Mouse (Mus musculus): ENCODE results near the gene Ttc32. TPM values are rescaled to one million over a fixed set of nuclear protein-coding genes. Genes with fewer than 3 reads are reported as not detected.

Gene Ttc32
- 14.8 and 17.0 TPM in 2 replicates for polyA plus RNA-seq (2015; fragmentation: Nextera tagmentation; extraction: Ambion mirVana)

DNA sequence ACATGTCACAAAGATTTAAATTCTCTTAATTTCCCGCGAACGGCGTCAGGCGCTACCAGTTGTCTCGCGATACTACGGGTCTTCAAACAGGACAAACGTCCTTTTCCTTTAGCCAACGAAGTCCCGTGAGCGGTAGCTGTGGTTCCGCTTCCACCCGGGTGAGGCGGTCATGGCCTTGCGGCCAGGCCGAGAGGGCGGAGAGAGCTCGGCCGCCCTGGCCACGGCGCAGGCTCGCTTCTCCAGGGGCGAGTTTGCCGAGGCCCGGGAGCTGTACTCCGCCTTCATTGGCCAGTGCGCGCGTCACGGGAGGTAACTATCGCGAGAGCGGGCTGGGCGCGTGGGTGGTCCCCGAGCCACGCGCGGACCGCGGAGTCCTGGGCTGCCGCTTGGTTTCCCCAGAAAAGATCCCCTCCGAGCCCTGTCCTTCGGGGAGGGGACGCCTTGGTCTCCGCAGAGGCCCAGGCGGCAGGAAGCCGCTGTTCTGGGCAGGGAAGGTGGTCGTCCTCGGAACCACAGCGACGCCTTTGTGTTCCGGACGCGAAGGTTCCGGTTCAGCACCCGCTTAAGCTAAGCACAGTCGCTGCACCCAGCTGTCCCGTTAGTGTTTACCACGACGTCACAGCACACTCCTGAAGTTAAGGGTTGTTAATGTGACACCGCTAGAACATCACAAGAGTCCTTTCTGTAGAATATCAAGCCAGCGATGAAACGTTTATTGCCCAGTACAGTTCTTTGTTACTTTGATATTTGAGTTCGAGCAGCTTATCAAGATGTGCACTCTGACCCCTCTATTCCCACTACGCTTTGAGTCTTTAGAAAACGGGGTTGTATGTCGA is at the start of gene Ttc32:
TSS of gene Ttc32 (plus strand) at position 110 of the 836 bp plus-strand sequence.
- under 1% methylated on average over 69 of the region's 69 CpGs for WGBS (ENCODE audit: insufficient replicate concordance)
- Histone ChIP-seq H3K9me3 (replicated peaks) (no peaks in the 10 kb centered on the region), H3K27me3 (no peaks in the 10 kb centered on the region), H3K36me3 (no peaks in the 10 kb centered on the region), H3K27ac (peak within 1 kb of the TSS; percentile 90), H3K4me2 (peak within 1 kb of the TSS; percentile 82), H3K4me3 (replicated peaks) (peak within 1 kb of the TSS; percentile 67), H3K4me1 (replicated peaks) (peaks cover 11% of the 10 kb centered on the region; the same call in 1 of the 2 replicates), H3K9ac (peak within 1 kb of the TSS; percentile 81)
- ATAC-seq (ENCODE audit: low read depth): peak; percentile 90
- DNase-seq: peak; percentile 81

- no peak for ATAC-seq (ENCODE audit: low read depth)
- WGBS (ENCODE audit: insufficient replicate concordance): 56% methylated on average over 8 of the region's 8 CpGs
Observed at GRCm38 (mm10) chr12:8993231-8993630, 36.6 kb upstream of the Ttc32 start.

GRCm38 (mm10) chr12:8998318-8998717 is 31.5 kb upstream of the Ttc32 start:
- ATAC-seq (ENCODE audit: low read depth): no peak
- Histone ChIP-seq H3K4me2 (no peak overlapping the region), H3K4me3 (replicated peaks) (no peak overlapping the region), H3K27me3 (no peaks in the 10 kb centered on the region), H3K9me3 (replicated peaks) (no peaks in the 10 kb centered on the region), H3K4me1 (replicated peaks) (no peaks in the 10 kb centered on the region), H3K9ac (no peak overlapping the region), H3K36me3 (no peaks in the 10 kb centered on the region), H3K27ac (no peak overlapping the region)
- no peak for DNase-seq
- 50% methylated on average over 4 of the region's 4 CpGs for whole genome bisulfite sequencing (ENCODE audit: insufficient replicate concordance)

More at GRCm38 (mm10) chr12:8993231-8993630, 36.6 kb upstream of the Ttc32 start:
- Histone ChIP-seq H3K4me2 (no peak overlapping the region), H3K9me3 (replicated peaks) (no peaks in the 10 kb centered on the region), H3K36me3 (no peaks in the 10 kb centered on the region), H3K27ac (no peak overlapping the region), H3K9ac (no peak overlapping the region), H3K4me3 (replicated peaks) (no peak overlapping the region), H3K4me1 (replicated peaks) (no peaks in the 10 kb centered on the region), H3K27me3 (no peaks in the 10 kb centered on the region)
- no peak for DNase-seq

GRCm38 (mm10) chr12:9002038-9002648 is 27.7 kb upstream of the Ttc32 start:
- Histone ChIP-seq H3K27me3 (no peaks in the 10 kb centered on the region), H3K4me2 (no peak overlapping the region), H3K4me1 (replicated peaks) (no peaks in the 10 kb centered on the region), H3K36me3 (no peaks in the 10 kb centered on the region), H3K4me3 (replicated peaks) (no peak overlapping the region), H3K9ac (no peak overlapping the region), H3K27ac (no peak overlapping the region), H3K9me3 (replicated peaks) (no peaks in the 10 kb centered on the region)
- no peak for ATAC-seq (ENCODE audit: low read depth)
- DNase-seq: no peak
- WGBS (ENCODE audit: insufficient replicate concordance): 12% methylated on average over 5 of the region's 5 CpGs

- DNase-seq: no peak
- Histone ChIP-seq H3K27me3 (no peaks in the 10 kb centered on the region), H3K27ac (no peak overlapping the region), H3K4me3 (replicated peaks) (no peak overlapping the region), H3K4me2 (no peak overlapping the region), H3K4me1 (replicated peaks) (no peaks in the 10 kb centered on the region), H3K9me3 (replicated peaks) (no peaks in the 10 kb centered on the region), H3K9ac (no peak overlapping the region), H3K36me3 (no peaks in the 10 kb centered on the region)
- WGBS (ENCODE audit: insufficient replicate concordance): 27% methylated on average over 4 of the region's 4 CpGs
- no peak for ATAC-seq (ENCODE audit: low read depth)
Observed at GRCm38 (mm10) chr12:9007146-9007545, 22.7 kb upstream of the Ttc32 start.

DNA sequence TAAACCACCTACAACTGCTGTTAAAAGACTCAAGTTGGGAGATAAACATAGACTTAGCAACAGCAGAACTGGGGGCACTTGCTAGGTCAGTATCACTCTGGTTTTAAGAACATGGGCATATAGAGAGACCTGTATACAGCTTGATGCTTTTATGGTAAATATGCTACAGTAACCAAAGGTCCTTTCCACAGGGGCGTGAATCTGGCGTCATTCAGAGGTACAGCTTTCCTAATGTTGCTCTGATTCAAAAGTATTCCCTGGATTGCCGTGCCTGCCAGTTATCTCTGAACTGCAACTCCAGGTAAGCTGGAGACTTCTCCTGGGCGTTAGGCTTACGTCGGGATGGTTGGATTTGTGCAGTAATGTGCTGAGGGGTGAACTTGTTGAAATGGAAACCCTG is 22.0 kb upstream of the Ttc32 start:
- H3K27me3 ChIP-seq: no peaks in the 10 kb centered on the region
- no peak overlapping the region for H3K27ac ChIP-seq
- no peaks in the 10 kb centered on the region for H3K9me3 ChIP-seq (replicated peaks)
- no peaks in the 10 kb centered on the region for H3K4me1 ChIP-seq (replicated peaks)
- no peak overlapping the region for H3K4me2 ChIP-seq
- DNase-seq: no peak
- H3K36me3 ChIP-seq: no peaks in the 10 kb centered on the region
- H3K9ac ChIP-seq: no peak overlapping the region
- no peak for ATAC-seq (ENCODE audit: low read depth)
- 72% methylated on average over 6 of the region's 6 CpGs for WGBS (ENCODE audit: insufficient replicate concordance)
- no peak overlapping the region for H3K4me3 ChIP-seq (replicated peaks)

DNA sequence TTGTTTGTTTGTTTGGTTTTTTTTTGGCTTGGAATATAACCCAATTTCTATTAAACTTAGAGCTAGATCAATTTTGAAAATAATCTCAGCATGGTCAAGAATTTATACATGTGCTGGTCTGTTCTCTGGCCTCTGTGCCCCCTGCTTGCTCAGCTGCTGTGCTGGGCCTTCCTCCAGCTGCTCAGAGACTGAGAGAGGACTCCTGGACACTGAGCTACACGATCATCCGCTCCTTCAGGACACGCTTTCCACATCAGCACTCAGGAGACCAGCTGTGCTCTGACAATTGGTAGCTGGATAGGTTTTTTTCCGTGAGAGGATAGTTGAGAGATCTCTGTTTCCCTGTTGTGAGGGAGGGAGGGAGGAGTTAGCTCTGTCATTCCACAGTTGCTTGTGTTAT is 19.5 kb upstream of the Ttc32 start:
- WGBS (ENCODE audit: insufficient replicate concordance): 56% methylated on average over 4 of the region's 4 CpGs
- Histone ChIP-seq H3K36me3 (no peaks in the 10 kb centered on the region), H3K4me1 (replicated peaks) (no peaks in the 10 kb centered on the region), H3K27ac (no peak overlapping the region), H3K4me3 (replicated peaks) (no peak overlapping the region), H3K9me3 (replicated peaks) (no peaks in the 10 kb centered on the region), H3K9ac (no peak overlapping the region), H3K4me2 (no peak overlapping the region), H3K27me3 (no peaks in the 10 kb centered on the region)
- no peak for ATAC-seq (ENCODE audit: low read depth)
- no peak for DNase-seq

- no peaks in the 10 kb centered on the region for H3K27me3 ChIP-seq
- no peak overlapping the region for H3K9ac ChIP-seq
- ATAC-seq (ENCODE audit: low read depth) (no peak), DNase-seq (no peak)
- H3K9me3 ChIP-seq (replicated peaks): no peaks in the 10 kb centered on the region
- no peak overlapping the region for H3K27ac ChIP-seq
- no peaks in the 10 kb centered on the region for H3K36me3 ChIP-seq
- H3K4me3 ChIP-seq (replicated peaks): no peak overlapping the region
- H3K4me2 ChIP-seq: no peak overlapping the region
- no peaks in the 10 kb centered on the region for H3K4me1 ChIP-seq (replicated peaks)
- 76% methylated on average over 9 of the region's 9 CpGs for WGBS (ENCODE audit: insufficient replicate concordance)
Observed at GRCm38 (mm10) chr12:9016376-9016775, 13.4 kb upstream of the Ttc32 start.

- ATAC-seq (ENCODE audit: low read depth) (no peak), DNase-seq (no peak)
- Histone ChIP-seq H3K27me3 (no peaks in the 10 kb centered on the region), H3K9me3 (replicated peaks) (no peaks in the 10 kb centered on the region), H3K36me3 (no peaks in the 10 kb centered on the region), H3K27ac (no peak overlapping the region), H3K4me1 (replicated peaks) (no peaks in the 10 kb centered on the region), H3K4me2 (no peak overlapping the region), H3K9ac (no peak overlapping the region), H3K4me3 (replicated peaks) (no peak overlapping the region)
- WGBS (ENCODE audit: insufficient replicate concordance): 80% methylated on average over 8 of the region's 8 CpGs
Observed at GRCm38 (mm10) chr12:9020431-9020830, 9.4 kb upstream of the Ttc32 start.

GRCm38 (mm10) chr12:9020986-9021385 is 8.8 kb upstream of the Ttc32 start:
- Histone ChIP-seq H3K27ac (no peak overlapping the region), H3K36me3 (no peaks in the 10 kb centered on the region), H3K4me3 (replicated peaks) (no peak overlapping the region), H3K9me3 (replicated peaks) (no peaks in the 10 kb centered on the region), H3K27me3 (no peaks in the 10 kb centered on the region), H3K4me2 (no peak overlapping the region), H3K4me1 (replicated peaks) (no peaks in the 10 kb centered on the region), H3K9ac (no peak overlapping the region)
- ATAC-seq (ENCODE audit: low read depth) (no peak), DNase-seq (no peak)
- WGBS (ENCODE audit: insufficient replicate concordance): 44% methylated on average over 3 of the region's 3 CpGs

DNA sequence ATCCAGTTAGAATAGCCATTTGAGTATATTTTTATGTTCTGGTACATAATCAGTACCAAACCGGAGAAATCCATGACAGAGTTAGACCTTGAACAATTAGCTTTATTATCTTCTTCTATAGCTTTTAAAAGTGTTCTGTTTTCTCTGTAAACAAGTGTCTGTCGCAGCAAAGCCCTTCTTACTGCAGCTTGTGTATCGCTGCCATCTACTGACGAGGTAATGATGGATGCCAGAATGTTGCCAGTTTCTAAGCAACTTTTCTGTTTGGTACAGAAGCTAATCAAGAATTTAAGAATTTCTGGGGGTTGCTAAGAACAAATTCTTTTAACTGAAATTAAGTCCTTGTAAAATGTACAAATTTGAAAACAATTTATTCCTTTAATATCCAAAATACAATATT is 6.8 kb upstream of the Ttc32 start:
- 49% methylated on average over 4 of the region's 4 CpGs for WGBS (ENCODE audit: insufficient replicate concordance)
- Histone ChIP-seq H3K9ac (no peak overlapping the region), H3K4me3 (replicated peaks) (no peak overlapping the region), H3K4me2 (no peak overlapping the region), H3K27ac (no peak overlapping the region), H3K36me3 (no peaks in the 10 kb centered on the region), H3K4me1 (replicated peaks) (no peaks in the 10 kb centered on the region), H3K9me3 (replicated peaks) (no peaks in the 10 kb centered on the region), H3K27me3 (no peaks in the 10 kb centered on the region)
- ATAC-seq (ENCODE audit: low read depth) (no peak), DNase-seq (no peak)

GRCm38 (mm10) chr12:9024071-9024470 is 5.7 kb upstream of the Ttc32 start:
- 76% methylated on average over 14 of the region's 14 CpGs for WGBS (ENCODE audit: insufficient replicate concordance)
- H3K36me3 ChIP-seq: no peaks in the 10 kb centered on the region
- H3K9me3 ChIP-seq (replicated peaks): no peaks in the 10 kb centered on the region
- no peak for DNase-seq
- H3K4me1 ChIP-seq (replicated peaks): no peaks in the 10 kb centered on the region
- H3K27me3 ChIP-seq: no peaks in the 10 kb centered on the region
- H3K27ac ChIP-seq: no peak overlapping the region
- no peak for ATAC-seq (ENCODE audit: low read depth)
- no peak overlapping the region for H3K9ac ChIP-seq
- no peak overlapping the region for H3K4me3 ChIP-seq (replicated peaks)
- H3K4me2 ChIP-seq: no peak overlapping the region

All from liver, embryonic 13.5 days (tissue).